Mouse (Mus musculus) kidney, adult 2 months (tissue): Measurements from ENCODE around the gene Olfr691. TPM values are rescaled to one million over a fixed set of nuclear protein-coding genes. Genes with fewer than 3 reads are reported as not detected.
"Not testable (repeated sequence)": the region's sequence is repeated elsewhere in the genome, so short reads cannot be mapped to it uniquely, and the experiment has no call there.

Source experiments
- DNase-seq: peaks from one replicate; pipeline ENCODE4 v3.0.0; 2021
- H3K27ac ChIP-seq: fragments of 200-500 bp; 2 replicates; pipeline ENCODE4 v1.5.1; 2012; ENCODE audit warnings: low read depth, low read length, control low read depth, inconsistent platforms; ENCODE audit not compliant: insufficient read depth
- H3K27me3 ChIP-seq: fragments of 200-500 bp; replicated peaks from 2 replicates; pipeline ENCODE4 v1.6.1; 2012; ENCODE audit warnings: mild to moderate bottlenecking, moderate library complexity, low read length, inconsistent platforms; ENCODE audit not compliant: control insufficient read depth, insufficient read depth
- H3K36me3 ChIP-seq: fragments of 200-500 bp; 2 replicates; pipeline ENCODE4 v1.6.1; 2012; ENCODE audit warnings: mild to moderate bottlenecking, moderate library complexity, low read length, inconsistent platforms; ENCODE audit not compliant: control insufficient read depth, insufficient read depth
- H3K4me1 ChIP-seq: fragments of 200-500 bp; 2 replicates; pipeline ENCODE4 v1.6.1; 2011; ENCODE audit warnings: low read length; ENCODE audit not compliant: control insufficient read depth, insufficient read depth
- H3K4me3 ChIP-seq: fragments of 200-500 bp; 2 replicates; pipeline ENCODE4 v1.5.1; 2011; ENCODE audit warnings: mild to moderate bottlenecking, low read depth, low read length, control low read depth; ENCODE audit not compliant: insufficient read depth
- CTCF ChIP-seq: fragments of 200-500 bp; conservative IDR thresholded peaks from 2 replicates; pipeline ENCODE4 v1.5.1; 2011; ENCODE audit warnings: low read depth, mild to moderate bottlenecking, control low read depth, low read length, moderate library complexity, mixed read lengths; ENCODE audit not compliant: insufficient read depth, insufficient read length
- POLR2A ChIP-seq: fragments of 200-500 bp; IDR thresholded peaks from one replicate; pipeline ENCODE4 v1.6.1; 2011; ENCODE audit warnings: low read depth, low read length, control low read depth
- WGBS: fragments of 180-500 bp; shearing (Covaris S2); methylation state at CpG from one replicate; pipeline ENCODE4 v1.1.7; 2018; 5-methylcytosine and 5-hydroxymethylcytosine counted together
- polyA plus RNA-seq: library from polyadenylated mRNA; depleted of rRNA; stranded (reverse); fragments of >200 nt; gene quantifications from 2 replicates; pipeline ENCODE4 v1.2.3, GENCODE M21; 2012

Gene Olfr691
- polyA plus RNA-seq, 1 experiment, result not detected

GRCm38 (mm10) chr7:105372912-105373311 is 30.8 kb upstream of the Olfr691 start:
- H3K4me3 ChIP-seq, result no peak overlapping the region
- no peaks in the 10 kb centered on the region for H3K27me3 ChIP-seq
- no peaks in the 10 kb centered on the region for H3K4me1 ChIP-seq
- H3K27ac ChIP-seq, result no peak overlapping the region
- no peak for TF ChIP-seq POLR2A
- TF ChIP-seq CTCF, result no peak
- WGBS, result 83% methylated on average over 1 of the region's 1 CpGs
- DNase-seq, result no peak
- H3K36me3 ChIP-seq, result peaks cover under 1% of the 10 kb centered on the region; the same call in 1 of the 2 replicates

- TF ChIP-seq POLR2A (no peak), CTCF (no peak)
- no peaks in the 10 kb centered on the region for H3K27me3 ChIP-seq
- no peak overlapping the region for H3K4me3 ChIP-seq
- no peaks in the 10 kb centered on the region for H3K4me1 ChIP-seq
- DNase-seq, result no peak
- no peak overlapping the region for H3K27ac ChIP-seq
- H3K36me3 ChIP-seq, result no peaks in the 10 kb centered on the region
- 92% methylated on average over 4 of the region's 4 CpGs for WGBS
These were observed 26.5 kb upstream of the Olfr691 start for GRCm38 (mm10) chr7:105368521-105368920.

- no peaks in the 10 kb centered on the region for H3K27me3 ChIP-seq
- no peak for DNase-seq
- H3K4me1 ChIP-seq, result no peaks in the 10 kb centered on the region
- 100% methylated on average over 1 of the region's 1 CpGs for WGBS
- no peak within 1 kb of the TSS for H3K27ac ChIP-seq
- H3K4me3 ChIP-seq, result no peak within 1 kb of the TSS
- TF ChIP-seq CTCF, result no peak
- no peaks in the 10 kb centered on the region for H3K36me3 ChIP-seq
These were observed 25.9 kb upstream of the Olfr691 start, which contains the start of gene Olfr692 for GRCm38 (mm10) chr7:105367930-105368329. Olfr692 (plus strand) TSS chr7:105368230.

GRCm38 (mm10) chr7:105367268-105367667 is 25.2 kb upstream of the Olfr691 start:
- H3K4me3 ChIP-seq, result no peak overlapping the region
- H3K27ac ChIP-seq, result no peak overlapping the region
- H3K36me3 ChIP-seq, result no peaks in the 10 kb centered on the region
- WGBS, result 87% methylated on average over 5 of the region's 5 CpGs
- DNase-seq, result no peak
- no peaks in the 10 kb centered on the region for H3K27me3 ChIP-seq
- H3K4me1 ChIP-seq, result no peaks in the 10 kb centered on the region
- TF ChIP-seq CTCF, result no peak

- H3K27ac ChIP-seq, result no peak overlapping the region
- no peaks in the 10 kb centered on the region for H3K36me3 ChIP-seq
- DNase-seq, result no peak
- H3K4me3 ChIP-seq, result no peak overlapping the region
- H3K4me1 ChIP-seq, result no peaks in the 10 kb centered on the region
- no peaks in the 10 kb centered on the region for H3K27me3 ChIP-seq
- 67% methylated on average over 2 of the region's 2 CpGs for WGBS
- no peak for TF ChIP-seq CTCF
- no peak for TF ChIP-seq POLR2A
These were observed 19.6 kb upstream of the Olfr691 start for GRCm38 (mm10) chr7:105361713-105362112.

- H3K4me3 ChIP-seq, H3K27ac ChIP-seq, H3K27me3 ChIP-seq, H3K4me1 ChIP-seq, H3K36me3 ChIP-seq, DNase-seq: not testable (repeated sequence)
- 96% methylated on average over 1 of the region's 2 CpGs for WGBS
These were observed 14.4 kb upstream of the Olfr691 start for GRCm38 (mm10) chr7:105356487-105356886.

GRCm38 (mm10) chr7:105356064-105356463 is 14.0 kb upstream of the Olfr691 start:
- not testable (repeated sequence) for H3K4me3 ChIP-seq, H3K27ac ChIP-seq, H3K4me1 ChIP-seq, DNase-seq, H3K36me3 ChIP-seq, H3K27me3 ChIP-seq
- no CpG with 5 or more reads among the region's 5 CpGs for whole genome bisulfite sequencing

GRCm38 (mm10) chr7:105342752-105343151 is 682 bp upstream of the Olfr691 start:
- Histone ChIP-seq H3K36me3 (no peaks in the 10 kb centered on the region), H3K27me3 (no peaks in the 10 kb centered on the region), H3K4me3 (no peak overlapping the region), H3K27ac (no peak overlapping the region), H3K4me1 (no peaks in the 10 kb centered on the region)
- DNase-seq, result no peak
- WGBS, result 74% methylated on average over 2 of the region's 2 CpGs
- no peak for TF ChIP-seq POLR2A
- no peak for TF ChIP-seq CTCF
